Mouse (Mus musculus) brain, embryonic 18.5 days (tissue): Measurements from ENCODE around the gene Ip6k1.

Experiments used
- DNase-seq: peaks from one replicate; pipeline ENCODE4 v3.0.0-alpha.2; 2012; ENCODE audit warnings: low read depth, low spot score

Ip6k1 gene

GRCm38 (mm10) chr9:108094998-108095411 lies 92.7 kb downstream of the Ip6k1 start:
- no peak for DNase-seq

- no peak for DNase-seq
Measured at GRCm38 (mm10) chr9:108095518-108095917, 93.2 kb downstream of the Ip6k1 start.

- no peak for DNase-seq
Measured at GRCm38 (mm10) chr9:108095949-108096712, 93.8 kb downstream of the Ip6k1 start.
